Mouse (Mus musculus) embryonic fibroblast, embryonic 13.5 days (primary cell): Measurements from ENCODE around the gene Ppp1r14a.

ENCODE experiments used
- CTCF ChIP-seq: IDR thresholded peaks from 2 replicates; pipeline ENCODE4 v1.5.1; 2011; ENCODE audit warnings: mild to moderate bottlenecking, control low read depth, low read length, moderate library complexity, borderline replicate concordance; ENCODE audit not compliant: insufficient read depth
- POLR2A ChIP-seq: IDR thresholded peaks from 2 replicates; pipeline ENCODE4 v1.6.1; 2011; ENCODE audit warnings: low read depth, mild to moderate bottlenecking, control low read depth, low read length, moderate library complexity

GRCm38 (mm10) chr7:29279261-29279660 is 9.8 kb upstream of the Ppp1r14a start:
- no peak for TF ChIP-seq CTCF
- TF ChIP-seq POLR2A, result no peak
